Mouse (Mus musculus): ENCODE measurements around the gene Retreg3. TPM values are rescaled to one million over a fixed set of nuclear protein-coding genes. Genes with fewer than 3 reads are reported as not detected.
A peak's percentile ranks its signal among the peaks of the same experiment; 100 is the strongest.

The Retreg3 gene
- 14.0 and 14.4 TPM in 2 replicates for polyA plus RNA-seq (2014; fragmentation: Nextera tagmentation; extraction: Ambion mirVana)

DNA sequence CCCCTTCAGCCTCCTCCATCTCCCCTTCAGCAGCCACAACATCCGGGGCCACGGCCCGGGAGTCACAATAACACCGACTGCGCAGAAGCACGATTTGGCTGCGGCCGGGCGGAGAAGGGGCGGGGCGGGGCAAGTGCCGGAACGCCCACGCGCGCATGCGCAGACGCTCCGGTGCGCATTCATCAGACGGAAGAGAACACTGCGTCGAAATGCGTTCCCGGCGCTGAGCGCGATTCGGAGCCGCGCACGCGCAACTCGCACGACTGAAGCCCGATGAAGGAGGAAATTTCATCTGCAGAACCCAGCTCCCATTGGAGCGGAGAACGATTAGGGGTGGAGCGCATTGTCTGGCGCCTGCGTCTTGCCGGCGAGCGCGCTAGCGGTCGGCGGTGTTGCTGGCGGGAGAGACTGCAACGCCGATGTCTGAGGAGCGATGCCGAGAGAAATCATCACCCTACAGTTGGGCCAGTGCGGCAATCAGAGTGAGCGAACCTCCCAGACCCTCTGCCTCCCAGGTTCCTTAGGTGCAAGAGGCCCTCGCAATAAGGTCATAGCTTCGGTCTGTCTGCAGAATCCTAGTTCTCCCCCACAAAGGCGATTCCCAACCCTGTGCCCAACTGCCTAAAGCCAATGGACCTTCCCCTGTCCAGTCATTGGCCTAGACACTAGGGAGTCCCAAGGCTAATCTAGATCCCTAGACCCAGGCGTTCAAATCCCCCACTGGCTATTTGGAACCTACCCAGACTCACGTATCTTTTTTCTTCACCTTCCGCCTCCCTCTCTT is at the start of gene Retreg3, which contains the start of gene Tubg1:
TSS of gene Retreg3 (minus strand) at position 133 of the 784 bp plus-strand sequence.
TSS of gene Tubg1 (plus strand) at position 178 of the 784 bp plus-strand sequence.
- Histone ChIP-seq H3K4me2 (ENCODE audit: low read length) (peak within 1 kb of the TSS; percentile 96), H3K27ac (ENCODE audit: low read depth, low read length) (peak within 1 kb of the TSS; percentile 92), H3K4me1 (ENCODE audit: control insufficient read depth, insufficient read depth, low read length) (peaks cover 25% of the 10 kb centered on the region), H3K9ac (ENCODE audit: low read length) (peak within 1 kb of the TSS; percentile 96), H3K36me3 (ENCODE audit: control insufficient read depth, insufficient read depth, low read length) (peaks cover 29% of the 10 kb centered on the region; the same call in 1 of the 2 replicates), H3K27me3 (replicated peaks; ENCODE audit: control insufficient read depth, insufficient read depth, low read length) (no peaks in the 10 kb centered on the region), H3K9me3 (replicated peaks; ENCODE audit: control insufficient read depth, low read length) (no peaks in the 10 kb centered on the region), H3K4me3 (ENCODE audit: low read depth, low read length) (peak within 1 kb of the TSS; percentile 88)
- peak; percentile 100 for DNase-seq (ENCODE audit: low spot score)
- peak; percentile 97 for ATAC-seq
- under 1% methylated on average over 61 of the region's 61 CpGs for WGBS

DNA sequence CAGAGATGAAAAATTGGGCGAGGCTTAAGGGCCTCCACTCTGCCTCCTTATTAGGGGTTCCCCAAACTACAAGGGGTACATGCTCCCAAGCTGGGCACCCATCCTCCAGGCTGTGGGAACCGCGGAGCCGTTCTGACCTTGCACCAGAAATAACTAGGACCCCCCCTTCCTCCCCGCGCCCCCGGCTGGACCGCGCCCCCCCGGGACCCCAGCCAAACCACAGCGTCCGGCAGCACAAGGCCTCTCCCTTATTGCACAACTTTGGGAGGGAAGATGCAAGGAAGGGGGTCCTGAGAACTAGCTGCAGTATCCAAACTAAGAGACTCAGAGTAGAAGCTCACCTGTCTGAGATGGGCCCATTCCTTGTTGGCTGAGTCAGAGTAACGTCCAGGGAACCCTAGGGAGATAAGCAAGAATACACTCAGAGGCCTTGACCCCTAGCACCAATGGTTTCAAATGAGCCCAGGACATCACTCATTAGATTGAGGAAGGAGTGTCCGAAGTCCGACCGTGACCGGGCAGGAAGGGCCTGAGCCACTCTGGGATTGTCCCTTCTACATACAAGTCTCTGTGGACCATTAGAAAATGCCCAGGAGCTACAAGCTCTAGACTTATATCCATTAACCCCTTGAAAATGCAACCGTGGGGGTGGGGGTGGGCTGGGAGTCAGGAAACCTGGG is 48.7 kb upstream of the Retreg3 start:
- peaks cover 17% of the 10 kb centered on the region for H3K36me3 ChIP-seq (ENCODE audit: control insufficient read depth, insufficient read depth, low read length)
- peaks cover 71% of the 10 kb centered on the region for H3K27me3 ChIP-seq (replicated peaks; ENCODE audit: control insufficient read depth, insufficient read depth, low read length)
- H3K4me2 ChIP-seq (ENCODE audit: low read length): no peak overlapping the region
- no peak for ATAC-seq
- no peak overlapping the region for H3K9ac ChIP-seq (ENCODE audit: low read length)
- no peak for DNase-seq (ENCODE audit: low spot score)
- peaks cover 26% of the 10 kb centered on the region for H3K4me1 ChIP-seq (ENCODE audit: control insufficient read depth, insufficient read depth, low read length)
- H3K4me3 ChIP-seq (ENCODE audit: low read depth, low read length): peak overlapping the region; percentile 73; the same call in 1 of the 2 replicates
- H3K27ac ChIP-seq (ENCODE audit: low read depth, low read length): no peak overlapping the region
- H3K9me3 ChIP-seq (replicated peaks; ENCODE audit: control insufficient read depth, low read length): no peaks in the 10 kb centered on the region
- WGBS: 67% methylated on average over 18 of the region's 18 CpGs

DNA sequence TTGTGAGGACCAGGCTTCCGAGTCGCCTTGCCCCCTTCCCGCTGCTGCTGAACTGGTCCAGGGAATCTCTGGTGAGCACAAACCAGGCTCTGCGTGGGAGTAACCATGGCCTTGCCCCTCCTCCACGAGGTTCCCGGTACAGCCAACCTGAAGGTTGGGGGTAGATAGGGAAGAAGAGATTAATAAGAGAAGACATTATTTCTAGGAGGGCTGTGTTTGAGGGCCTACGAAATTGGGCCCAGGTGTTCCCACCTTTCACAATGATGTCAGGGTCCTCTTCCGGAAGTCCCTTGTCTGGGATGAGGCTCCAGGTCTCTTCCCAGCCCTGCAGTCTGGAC is 48.2 kb upstream of the Retreg3 start:
- no peak for DNase-seq (ENCODE audit: low spot score)
- H3K27me3 ChIP-seq (replicated peaks; ENCODE audit: control insufficient read depth, insufficient read depth, low read length): peaks cover 73% of the 10 kb centered on the region
- peaks cover 18% of the 10 kb centered on the region for H3K36me3 ChIP-seq (ENCODE audit: control insufficient read depth, insufficient read depth, low read length)
- H3K9me3 ChIP-seq (replicated peaks; ENCODE audit: control insufficient read depth, low read length): no peaks in the 10 kb centered on the region
- H3K4me3 ChIP-seq (ENCODE audit: low read depth, low read length): no peak overlapping the region
- no peak for ATAC-seq
- H3K27ac ChIP-seq (ENCODE audit: low read depth, low read length): no peak overlapping the region
- WGBS: 36% methylated on average over 8 of the region's 8 CpGs
- no peak overlapping the region for H3K4me2 ChIP-seq (ENCODE audit: low read length)
- peaks cover 21% of the 10 kb centered on the region for H3K4me1 ChIP-seq (ENCODE audit: control insufficient read depth, insufficient read depth, low read length)
- no peak overlapping the region for H3K9ac ChIP-seq (ENCODE audit: low read length)

DNA sequence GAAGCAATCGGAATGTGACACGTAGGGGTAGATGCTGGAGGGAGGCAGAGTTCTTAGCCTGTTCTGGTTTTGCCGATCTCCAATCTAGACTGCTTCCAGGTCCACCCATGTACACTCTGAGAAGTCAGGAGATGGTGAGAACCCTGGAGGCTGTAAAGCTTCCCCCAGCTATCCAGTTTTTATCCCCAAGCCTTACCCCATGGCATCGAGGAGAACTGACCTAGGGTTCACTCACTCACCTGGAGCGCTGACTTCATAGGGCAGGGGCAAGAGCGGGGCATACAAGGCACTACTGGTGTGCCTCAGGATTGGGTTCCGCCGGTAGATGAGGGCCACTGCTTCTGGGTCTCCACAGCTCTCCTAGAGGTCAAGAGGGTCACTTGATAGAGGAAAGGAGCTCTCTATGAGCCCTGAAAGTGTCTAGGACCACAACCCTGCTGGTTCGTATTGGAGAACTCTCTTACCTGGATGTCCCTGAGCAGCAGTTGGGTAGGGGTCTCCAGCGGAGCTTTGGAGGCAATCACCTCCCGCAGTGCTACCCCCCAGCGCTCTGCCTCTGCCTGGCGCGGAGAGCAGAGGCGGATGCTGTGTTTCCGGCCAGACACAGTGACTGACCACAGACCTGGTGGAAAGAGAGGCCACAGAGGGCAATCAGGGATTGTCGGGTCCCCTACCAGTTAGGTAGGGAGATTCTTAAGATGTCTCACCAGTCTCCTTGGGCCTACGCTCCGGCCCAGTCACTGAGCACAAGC is 47.7 kb upstream of the Retreg3 start:
- Histone ChIP-seq H3K27me3 (replicated peaks; ENCODE audit: control insufficient read depth, insufficient read depth, low read length) (peaks cover 78% of the 10 kb centered on the region), H3K27ac (ENCODE audit: low read depth, low read length) (no peak overlapping the region), H3K4me3 (ENCODE audit: low read depth, low read length) (no peak overlapping the region), H3K9ac (ENCODE audit: low read length) (no peak overlapping the region), H3K4me1 (ENCODE audit: control insufficient read depth, insufficient read depth, low read length) (peaks cover 18% of the 10 kb centered on the region), H3K9me3 (replicated peaks; ENCODE audit: control insufficient read depth, low read length) (no peaks in the 10 kb centered on the region), H3K36me3 (ENCODE audit: control insufficient read depth, insufficient read depth, low read length) (peaks cover 23% of the 10 kb centered on the region), H3K4me2 (ENCODE audit: low read length) (no peak overlapping the region)
- ATAC-seq: no peak
- 43% methylated on average over 19 of the region's 19 CpGs for WGBS
- DNase-seq (ENCODE audit: low spot score): no peak

DNA sequence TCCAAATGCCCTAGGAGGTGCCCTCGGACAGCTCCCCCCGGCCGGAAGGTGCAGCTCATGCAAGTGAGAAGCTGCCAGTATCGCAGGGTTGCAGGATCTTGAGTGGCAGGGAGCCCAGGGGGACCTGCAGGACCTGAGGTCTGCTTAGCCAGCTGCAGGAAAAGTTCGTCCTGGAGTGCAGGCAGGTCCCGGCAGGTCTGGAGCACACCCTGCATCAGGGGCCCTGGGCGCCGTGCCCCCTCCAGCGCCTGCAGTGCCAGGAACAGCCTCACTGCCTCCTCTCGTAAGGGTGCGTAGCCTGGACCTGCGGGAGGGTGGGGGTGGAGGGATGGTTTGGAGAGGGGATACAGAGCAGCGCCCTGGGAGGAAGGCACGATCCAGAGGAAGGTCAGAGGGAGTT is 46.7 kb upstream of the Retreg3 start:
- H3K36me3 ChIP-seq (ENCODE audit: control insufficient read depth, insufficient read depth, low read length): peaks cover 29% of the 10 kb centered on the region
- peaks cover 78% of the 10 kb centered on the region for H3K27me3 ChIP-seq (replicated peaks; ENCODE audit: control insufficient read depth, insufficient read depth, low read length)
- ATAC-seq (no peak), DNase-seq (ENCODE audit: low spot score) (no peak)
- H3K4me2 ChIP-seq (ENCODE audit: low read length): no peak overlapping the region
- no peak overlapping the region for H3K4me3 ChIP-seq (ENCODE audit: low read depth, low read length)
- WGBS: 37% methylated on average over 14 of the region's 14 CpGs
- peaks cover 16% of the 10 kb centered on the region for H3K4me1 ChIP-seq (ENCODE audit: control insufficient read depth, insufficient read depth, low read length)
- H3K9me3 ChIP-seq (replicated peaks; ENCODE audit: control insufficient read depth, low read length): no peaks in the 10 kb centered on the region
- no peak overlapping the region for H3K9ac ChIP-seq (ENCODE audit: low read length)
- no peak overlapping the region for H3K27ac ChIP-seq (ENCODE audit: low read depth, low read length)

DNA sequence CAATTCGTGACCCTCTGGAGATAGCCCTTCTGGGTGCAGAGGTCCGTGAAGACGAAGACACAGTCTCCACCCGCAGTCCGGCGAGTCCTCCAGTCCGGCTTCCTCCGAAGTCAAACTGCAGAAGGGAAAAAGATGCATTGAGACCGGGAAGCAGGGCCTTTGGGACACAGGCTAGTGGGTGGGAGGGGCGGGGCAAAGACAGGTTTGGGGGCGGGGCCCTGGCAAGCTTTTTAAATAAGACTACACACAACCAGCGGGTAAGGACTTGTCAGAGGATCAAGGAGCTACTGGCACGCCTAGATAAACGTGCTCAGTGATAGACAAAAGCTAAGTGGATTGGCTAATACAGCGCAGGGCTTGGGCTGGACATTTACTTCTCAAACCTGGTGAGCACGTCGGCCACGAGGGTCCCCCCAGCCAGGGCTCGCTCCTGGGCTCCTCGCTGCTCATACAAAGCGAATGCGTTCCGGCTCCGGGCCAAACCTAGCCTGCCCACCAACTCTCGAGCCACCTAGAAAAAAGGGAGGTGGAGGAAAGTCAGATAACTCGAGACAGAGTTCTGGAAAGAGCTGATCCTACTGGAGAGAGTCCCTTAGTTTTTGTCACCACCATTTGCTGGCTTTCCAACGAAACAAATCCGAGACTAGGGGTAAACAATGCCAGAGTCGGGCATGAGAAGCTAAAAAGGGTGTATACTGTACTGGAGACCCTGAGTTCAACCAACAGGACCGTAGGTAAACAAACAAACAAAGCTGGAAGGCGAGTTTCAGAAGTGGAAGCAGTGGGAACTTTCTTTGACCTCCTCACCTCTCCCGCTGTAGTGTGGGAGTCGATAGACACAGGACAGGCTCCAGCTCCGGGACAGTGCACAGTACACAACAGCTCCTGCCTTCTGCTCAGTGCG is 45.2 kb upstream of the Retreg3 start:
- Histone ChIP-seq H3K9ac (ENCODE audit: low read length) (no peak overlapping the region), H3K27ac (ENCODE audit: low read depth, low read length) (no peak overlapping the region), H3K9me3 (replicated peaks; ENCODE audit: control insufficient read depth, low read length) (no peaks in the 10 kb centered on the region), H3K4me1 (ENCODE audit: control insufficient read depth, insufficient read depth, low read length) (peaks cover 11% of the 10 kb centered on the region), H3K4me3 (ENCODE audit: low read depth, low read length) (no peak overlapping the region), H3K4me2 (ENCODE audit: low read length) (no peak overlapping the region), H3K27me3 (replicated peaks; ENCODE audit: control insufficient read depth, insufficient read depth, low read length) (peaks cover 72% of the 10 kb centered on the region), H3K36me3 (ENCODE audit: control insufficient read depth, insufficient read depth, low read length) (peaks cover 29% of the 10 kb centered on the region)
- WGBS: 15% methylated on average over 35 of the region's 35 CpGs
- no peak for ATAC-seq
- no peak for DNase-seq (ENCODE audit: low spot score)

DNA sequence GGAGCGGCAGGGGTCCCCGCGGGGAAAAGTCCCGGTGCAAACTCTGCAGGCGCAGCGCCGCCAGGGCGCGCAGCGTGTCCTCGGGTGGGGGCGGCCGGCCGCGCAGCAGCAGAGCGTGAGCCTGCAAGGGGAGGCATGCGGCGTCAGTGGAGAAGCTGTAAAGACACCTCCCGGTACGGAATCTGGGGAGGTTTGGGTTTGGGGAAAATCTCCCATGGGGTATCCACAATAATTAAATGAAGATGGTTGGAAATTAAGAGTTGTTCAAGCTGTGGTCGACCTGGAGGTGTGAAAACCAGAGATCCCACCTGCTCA is 44.6 kb upstream of the Retreg3 start:
- peaks cover 66% of the 10 kb centered on the region for H3K27me3 ChIP-seq (replicated peaks; ENCODE audit: control insufficient read depth, insufficient read depth, low read length)
- H3K27ac ChIP-seq (ENCODE audit: low read depth, low read length): no peak overlapping the region
- DNase-seq (ENCODE audit: low spot score) (no peak), ATAC-seq (no peak)
- 10% methylated on average over 21 of the region's 21 CpGs for WGBS
- peak overlapping the region; percentile 40 for H3K4me2 ChIP-seq (ENCODE audit: low read length)
- peaks cover 29% of the 10 kb centered on the region for H3K36me3 ChIP-seq (ENCODE audit: control insufficient read depth, insufficient read depth, low read length)
- H3K4me3 ChIP-seq (ENCODE audit: low read depth, low read length): peak overlapping the region; percentile 17
- H3K9me3 ChIP-seq (replicated peaks; ENCODE audit: control insufficient read depth, low read length): no peaks in the 10 kb centered on the region
- peak overlapping the region; percentile 45; the same call in 1 of the 2 replicates for H3K9ac ChIP-seq (ENCODE audit: low read length)
- peaks cover 6% of the 10 kb centered on the region for H3K4me1 ChIP-seq (ENCODE audit: control insufficient read depth, insufficient read depth, low read length)

Data from forebrain, embryonic 14.5 days (tissue).